Mouse (Mus musculus) megakaryocyte progenitor cell, adult 5-6 weeks (primary cell): ENCODE measurements around the gene Lamtor2. TPM values are rescaled to one million over a fixed set of nuclear protein-coding genes. Genes with fewer than 3 reads are reported as not detected.
"Not testable (repeated sequence)": the region's sequence is repeated elsewhere in the genome, so short reads cannot be mapped to it uniquely, and the experiment has no call there.

Source experiments
- ATAC-seq: replicated peaks from 2 replicates; pipeline ENCODE4 v1.8.0; 2016; ENCODE audit warnings: mild to moderate bottlenecking, moderate TSS enrichment, inconsistent platforms; ENCODE audit not compliant: poor library complexity
- total RNA-seq, 2 experiments: library from RNA; stranded (forward) in 1 of 2; stranded (reverse) in 1 of 2; fragments of 157-497, 149-512 nt in 1 of 2; fragments of 200-1000 nt in 1 of 2; gene quantifications; 2 replicates each; pipeline versions ENCODE4 v1.2.3 to v1.2.4; 2015 to 2017

Lamtor2 gene
- total RNA-seq (2015) (42.4 and 46.4 TPM in 2 replicates), total RNA-seq (2017) (93.9 and 115 TPM in 2 replicates)

DNA sequence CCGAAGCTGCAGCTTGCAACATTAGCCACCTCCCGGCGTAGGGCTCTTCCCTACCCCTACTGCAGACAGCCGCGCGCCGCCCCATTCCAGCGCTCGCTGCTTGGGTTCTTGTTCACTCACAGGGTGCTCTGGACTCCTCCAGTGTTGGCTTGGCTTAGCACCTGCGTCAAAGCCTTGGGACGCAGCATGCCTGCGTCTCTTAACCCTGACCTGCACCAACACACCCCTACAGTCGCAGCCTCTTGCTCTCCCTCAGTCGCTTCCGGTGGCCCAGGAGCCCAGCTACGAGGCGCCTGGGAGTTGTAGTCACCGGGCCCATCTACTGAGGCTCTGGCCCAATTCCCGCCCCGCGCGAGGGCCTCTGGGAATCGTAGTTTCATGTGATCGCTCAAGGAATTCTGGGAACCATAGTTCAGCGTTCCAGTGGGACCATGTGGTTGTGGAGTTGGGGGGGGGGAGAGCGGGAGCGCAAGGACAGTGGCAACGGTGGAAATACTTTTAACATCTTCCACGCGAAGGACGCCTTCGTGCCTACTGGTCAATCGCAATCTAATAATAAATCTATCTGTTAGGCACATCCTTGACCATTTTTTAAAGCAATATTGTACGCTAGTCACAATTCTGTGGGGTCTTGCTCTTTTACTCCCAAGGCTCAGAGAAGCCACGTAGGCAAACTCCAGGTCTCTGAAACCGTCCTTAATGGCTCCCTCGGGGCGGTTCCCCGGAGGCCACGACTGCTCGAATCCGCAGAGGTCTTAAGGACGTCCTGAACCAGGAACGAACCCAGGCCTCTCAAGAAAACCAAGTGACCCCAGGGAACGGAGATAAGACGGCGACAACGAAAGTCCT lies at the start of gene Lamtor2:
TSS of gene Lamtor2 (minus strand) at position 399 of the 849 bp plus-strand sequence.
- ATAC-seq = peak; percentile 83

DNA sequence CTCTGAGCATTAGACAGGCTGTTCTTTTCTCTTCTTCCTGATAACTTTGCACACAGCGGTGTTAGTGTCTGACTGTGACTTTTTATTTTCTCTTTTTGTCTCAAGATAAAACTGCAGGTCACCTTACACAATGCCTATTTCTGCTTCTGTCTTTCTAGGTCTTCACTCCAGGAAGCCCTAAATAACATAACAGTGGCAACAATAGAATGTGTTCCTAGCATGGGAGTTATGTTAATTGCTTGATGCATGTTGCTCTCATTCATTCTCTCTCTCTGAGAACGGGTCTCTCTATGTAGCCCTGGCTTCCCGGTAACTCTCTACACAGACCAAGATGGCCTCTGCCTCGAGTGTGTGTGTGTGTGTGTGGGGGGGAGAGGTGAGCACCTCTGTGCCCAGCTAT lies 49.6 kb upstream of the Lamtor2 start:
- ATAC-seq = no peak

DNA sequence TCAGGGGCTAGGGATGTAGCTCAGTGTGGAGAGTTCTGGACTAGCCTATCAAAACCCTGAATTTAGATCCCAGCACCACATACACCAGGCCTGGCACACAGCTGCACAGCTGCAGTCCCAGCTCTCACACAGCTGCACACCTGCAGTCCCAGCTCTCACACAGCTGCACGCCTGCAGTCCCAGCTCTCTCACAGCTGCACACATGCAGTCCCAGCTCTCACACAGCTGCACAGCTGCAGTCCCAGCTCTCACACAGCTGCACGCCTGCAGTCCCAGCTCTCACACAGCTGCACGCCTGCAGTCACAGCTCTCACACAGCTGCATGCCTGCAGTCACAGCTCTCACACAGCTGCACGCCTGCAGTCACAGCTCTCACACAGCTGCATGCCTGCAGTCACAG lies 43.7 kb upstream of the Lamtor2 start:
- ATAC-seq = not testable (repeated sequence)

DNA sequence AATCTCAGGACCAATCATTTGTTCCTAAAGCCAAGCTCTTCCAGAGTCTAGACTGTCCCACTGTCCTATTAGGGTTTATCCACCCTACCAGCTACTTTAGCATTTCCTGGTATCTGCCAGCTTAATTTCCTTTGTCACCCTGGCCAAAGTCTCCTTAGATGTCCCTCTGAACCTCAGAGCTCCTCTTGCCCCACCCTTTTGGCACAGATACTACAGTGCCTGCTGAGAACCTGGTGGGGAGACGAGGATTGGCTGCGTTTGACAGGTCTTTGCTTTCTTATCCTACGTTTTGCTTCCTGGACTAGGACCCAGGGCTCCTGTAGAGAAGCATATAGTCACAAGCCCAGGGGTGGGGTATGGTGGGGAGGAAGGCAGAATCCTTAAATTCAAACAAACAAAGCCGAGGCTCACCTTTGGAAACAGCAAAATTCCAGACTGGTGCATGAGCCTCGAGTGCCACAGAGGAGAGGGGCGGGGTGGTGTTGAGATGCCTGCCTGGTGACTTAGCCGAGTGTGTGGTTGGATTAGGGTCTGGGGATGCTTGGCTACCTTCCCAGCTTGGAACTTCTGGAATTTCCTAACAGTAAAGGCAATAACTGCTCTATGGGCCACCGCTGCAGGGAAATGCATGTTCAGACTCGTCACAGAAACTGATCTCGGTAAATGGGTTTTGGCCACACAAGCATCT lies 41.2 kb upstream of the Lamtor2 start:
- ATAC-seq = 0 out of 2 replicates have a peak, but pooled peaks have one; percentile 9

DNA sequence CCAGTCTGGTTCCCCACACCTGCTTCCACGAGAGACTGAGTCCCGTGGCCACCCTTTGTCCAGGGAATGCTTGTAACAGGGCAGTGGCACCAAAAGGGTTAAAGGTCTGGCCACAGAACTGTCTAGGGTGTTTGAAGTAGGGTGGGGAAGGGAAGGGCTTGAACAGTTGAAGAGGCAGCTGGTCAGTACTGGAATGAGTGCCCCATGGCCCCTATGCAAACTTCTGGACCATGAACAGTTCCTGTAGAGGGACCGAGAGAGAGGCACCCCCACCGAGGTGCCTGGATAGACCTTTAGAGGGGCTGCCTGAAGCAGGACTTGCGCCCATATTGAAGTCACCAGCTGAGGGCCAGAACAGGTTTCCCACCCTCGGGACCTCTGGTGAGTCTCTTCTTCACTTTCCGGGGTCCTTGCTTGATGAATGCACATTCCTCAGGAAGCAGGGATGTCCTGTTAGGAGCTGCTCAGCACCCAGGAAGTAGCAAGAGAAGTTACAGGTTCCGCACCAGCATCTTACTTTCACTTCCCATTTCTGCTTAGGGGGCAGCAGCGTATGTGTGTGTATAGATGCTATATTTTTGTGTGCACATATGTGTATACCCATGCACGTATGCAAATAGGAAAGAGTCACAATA lies 40.2 kb upstream of the Lamtor2 start:
- peak; percentile 48 for ATAC-seq

DNA sequence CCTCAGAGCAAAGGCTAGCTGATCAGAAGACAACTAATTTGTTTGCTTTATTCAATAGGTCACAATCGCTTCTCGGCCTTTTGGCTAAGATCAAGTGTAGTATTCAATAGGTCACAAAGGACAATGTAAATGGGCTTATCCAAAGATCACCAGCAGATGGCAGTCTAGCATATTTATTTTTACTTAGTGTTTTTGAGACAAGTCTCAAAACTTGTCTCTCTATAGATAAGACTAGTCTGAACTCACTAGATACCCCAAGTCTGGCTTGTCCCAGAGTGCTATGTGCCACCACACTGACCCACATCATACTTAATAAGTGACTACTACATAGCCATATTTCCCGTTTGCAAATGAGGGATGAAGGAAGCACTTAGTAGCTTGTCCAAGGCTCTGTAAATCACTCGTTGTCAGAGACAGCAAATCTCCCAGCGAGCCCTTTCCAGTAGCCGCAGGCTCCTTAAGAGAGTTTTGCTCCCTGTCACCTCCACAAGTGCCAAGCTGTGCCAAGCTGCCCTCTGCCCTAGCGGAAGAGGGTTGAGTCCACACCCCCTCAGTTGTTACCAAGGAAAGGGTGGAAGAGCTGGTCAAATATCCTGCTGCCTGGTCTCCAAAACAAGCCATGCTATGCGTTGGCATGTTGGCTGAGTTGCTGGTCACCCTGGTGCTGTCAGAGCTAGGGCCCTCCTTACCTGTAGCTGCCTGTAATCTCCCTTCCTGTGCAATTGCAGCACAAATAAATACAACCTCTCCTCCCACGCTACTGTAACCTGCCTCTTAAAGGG lies 39.3 kb upstream of the Lamtor2 start:
- ATAC-seq = peak; percentile 72

DNA sequence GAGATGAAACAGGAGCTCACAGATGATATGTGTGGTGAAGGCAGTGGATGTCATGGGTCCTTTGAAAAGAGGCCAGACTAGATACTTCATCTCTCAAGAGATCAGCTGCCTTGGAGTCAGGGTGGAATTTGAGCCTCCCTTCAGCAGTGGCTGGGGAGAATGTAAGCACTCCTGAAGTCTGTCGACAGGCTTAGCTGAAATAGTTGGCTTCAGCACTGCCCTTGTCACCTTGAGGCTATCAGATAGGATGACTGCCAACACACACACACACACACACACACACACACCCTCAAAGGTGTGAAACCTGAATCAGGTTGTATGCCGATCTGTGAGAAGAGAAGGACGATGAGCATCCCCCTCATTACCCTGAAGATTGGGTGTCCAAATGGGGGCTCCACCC lies 38.2 kb upstream of the Lamtor2 start:
- no peak for ATAC-seq

DNA sequence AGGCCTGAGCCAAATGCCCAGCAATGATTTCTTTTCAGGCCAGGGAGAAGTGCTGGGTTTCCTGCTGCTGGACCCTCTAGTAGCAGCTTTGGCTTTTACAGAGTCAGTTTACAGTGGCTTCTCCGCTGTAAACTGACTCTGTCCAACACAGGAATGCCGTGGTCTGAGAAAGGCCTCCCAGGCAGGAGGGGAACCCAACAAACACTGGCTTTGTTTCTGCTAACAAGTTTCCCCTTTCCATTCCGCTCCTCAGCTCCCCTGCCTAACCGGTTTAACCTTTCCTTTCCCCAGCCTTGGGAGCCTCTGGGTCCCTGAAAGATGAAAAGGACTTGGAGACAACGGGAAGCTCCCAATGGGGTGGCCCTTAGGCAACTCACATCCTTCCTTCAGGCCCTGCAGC lies 37.4 kb upstream of the Lamtor2 start:
- ATAC-seq = no peak

DNA sequence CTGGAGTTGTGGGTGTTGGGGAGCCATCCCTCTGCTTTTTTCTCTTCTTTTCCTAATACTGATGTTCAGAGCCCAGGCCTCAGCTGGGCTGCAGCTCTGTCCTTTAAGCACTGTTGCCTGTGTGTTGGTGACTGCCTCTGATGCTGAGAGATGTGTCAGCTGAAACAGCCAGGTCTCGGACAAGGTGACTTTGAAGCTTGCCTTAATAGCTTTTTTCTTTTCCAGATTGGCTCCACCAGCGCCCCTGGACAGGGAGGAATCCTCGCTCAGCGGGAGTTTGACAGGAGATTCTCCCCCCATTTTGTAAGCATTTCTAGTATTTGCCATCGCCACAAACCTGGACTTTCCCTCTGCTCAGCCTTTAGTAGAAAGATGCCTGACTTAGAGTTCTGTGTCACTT lies 33.8 kb upstream of the Lamtor2 start:
- ATAC-seq = no peak

DNA sequence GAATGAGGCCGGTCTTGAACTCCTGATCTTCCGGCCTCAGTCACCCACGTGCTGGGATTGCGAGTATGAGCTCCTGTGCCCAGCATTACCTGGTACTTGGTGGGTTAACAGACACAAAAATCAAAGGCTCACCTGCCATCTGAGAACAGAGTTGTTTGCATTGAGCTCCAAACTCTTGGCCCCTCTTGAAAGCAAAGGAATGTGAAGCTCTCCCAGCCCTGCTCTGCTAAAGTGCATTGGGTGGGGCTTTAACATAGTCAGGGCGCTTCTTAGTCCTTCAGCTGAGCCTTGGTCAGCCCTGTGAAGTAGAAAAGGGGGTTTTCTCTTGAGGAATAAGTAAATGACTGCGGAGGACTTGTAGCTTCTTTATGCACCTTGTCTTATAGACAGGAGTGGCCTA lies 32.9 kb upstream of the Lamtor2 start:
- ATAC-seq = no peak

DNA sequence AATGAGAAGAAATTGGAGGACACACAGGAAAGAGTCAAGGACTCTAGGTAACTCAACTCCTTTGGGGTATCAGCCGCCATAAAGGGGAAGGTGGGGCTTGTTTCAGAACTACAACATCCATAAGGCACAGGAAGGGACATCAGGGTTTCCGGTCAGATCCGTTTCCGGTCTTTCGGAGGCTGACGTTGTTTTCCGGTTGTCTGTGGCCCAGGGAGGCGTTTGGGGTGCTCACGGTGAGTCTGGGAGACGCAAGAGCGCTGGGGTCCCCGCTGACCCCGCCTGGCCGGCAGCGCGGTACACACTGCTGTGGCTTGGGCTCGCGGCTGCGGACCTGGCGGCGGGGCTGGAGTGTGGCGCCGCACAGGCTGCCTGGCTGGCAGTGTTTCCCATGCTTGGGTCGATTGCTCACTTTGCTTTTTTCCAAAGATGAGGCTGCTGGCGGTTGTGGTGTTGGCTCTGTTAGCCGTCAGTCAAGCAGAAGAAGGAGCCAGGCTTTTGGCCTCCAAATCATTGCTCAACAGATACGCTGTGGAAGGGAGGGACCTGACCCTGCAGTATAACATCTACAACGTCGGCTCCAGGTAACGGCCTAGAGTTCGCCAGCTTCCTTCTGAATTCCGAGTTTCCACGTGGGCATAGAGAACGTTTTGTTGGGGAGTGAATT lies 26.7 kb upstream of the Lamtor2 start:
- ATAC-seq = peak; percentile 99

DNA sequence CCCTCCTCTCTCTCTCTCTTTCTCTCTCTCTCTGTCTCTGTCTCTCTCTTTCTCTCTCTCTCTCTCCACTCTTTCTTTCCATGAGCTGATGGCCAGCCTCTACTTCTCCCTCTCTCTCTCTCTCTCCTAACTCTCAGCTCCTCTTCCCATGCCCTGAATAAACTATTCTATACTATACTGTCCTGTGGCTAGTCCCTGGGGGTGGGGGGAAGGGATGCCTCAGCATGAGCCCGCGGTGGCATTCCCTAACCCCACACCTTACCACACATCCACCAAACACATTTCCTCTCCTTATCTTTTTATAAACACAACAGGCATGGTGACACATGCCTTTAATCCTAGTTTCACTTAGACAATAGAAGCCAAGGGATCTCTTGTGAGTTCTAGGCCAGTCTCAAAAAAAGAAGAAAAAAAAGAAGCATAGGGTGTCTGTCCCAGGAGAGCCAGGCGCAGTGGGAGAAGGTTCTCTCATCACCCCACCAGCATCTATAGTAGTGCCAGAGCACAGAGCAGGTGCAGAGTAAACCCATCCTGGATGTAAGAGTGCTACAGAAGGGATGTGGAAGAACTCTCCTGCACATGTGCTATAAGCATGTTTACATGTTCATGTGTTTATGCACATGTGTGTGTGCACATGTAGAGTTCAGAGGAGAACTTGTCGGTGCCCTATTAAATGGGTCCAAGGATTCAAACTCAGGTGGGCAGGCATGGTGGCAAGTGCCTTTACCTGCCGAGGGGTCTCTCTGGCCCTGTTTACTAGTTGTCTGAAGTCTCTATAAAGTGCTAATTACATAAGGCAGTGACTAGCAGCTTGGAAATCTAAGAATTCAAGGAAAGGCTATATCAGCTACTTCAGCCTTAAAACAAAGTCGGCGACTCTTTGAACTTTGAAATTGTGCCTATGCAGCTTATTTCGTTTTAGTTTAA lies 25.9 kb upstream of the Lamtor2 start:
- no peak for ATAC-seq

DNA sequence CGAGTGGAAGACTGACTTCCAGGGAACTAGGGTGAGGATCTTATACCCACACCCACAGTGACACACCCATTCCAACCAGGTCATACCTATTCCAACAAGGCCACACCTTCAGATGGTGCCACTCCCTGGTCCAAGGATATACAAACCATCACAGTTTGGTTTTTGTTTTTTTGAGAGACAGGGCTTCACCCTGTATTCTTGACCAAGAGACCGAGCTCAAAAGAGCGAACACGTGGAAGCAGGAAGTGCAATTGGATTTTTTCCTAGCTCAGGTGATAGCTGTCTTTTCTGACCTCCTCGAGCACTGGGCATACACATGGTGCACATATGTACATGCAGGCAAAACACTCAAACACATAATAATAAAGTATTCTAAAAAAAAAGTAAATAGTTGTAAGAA lies 25.0 kb upstream of the Lamtor2 start:
- ATAC-seq = not testable (repeated sequence)

DNA sequence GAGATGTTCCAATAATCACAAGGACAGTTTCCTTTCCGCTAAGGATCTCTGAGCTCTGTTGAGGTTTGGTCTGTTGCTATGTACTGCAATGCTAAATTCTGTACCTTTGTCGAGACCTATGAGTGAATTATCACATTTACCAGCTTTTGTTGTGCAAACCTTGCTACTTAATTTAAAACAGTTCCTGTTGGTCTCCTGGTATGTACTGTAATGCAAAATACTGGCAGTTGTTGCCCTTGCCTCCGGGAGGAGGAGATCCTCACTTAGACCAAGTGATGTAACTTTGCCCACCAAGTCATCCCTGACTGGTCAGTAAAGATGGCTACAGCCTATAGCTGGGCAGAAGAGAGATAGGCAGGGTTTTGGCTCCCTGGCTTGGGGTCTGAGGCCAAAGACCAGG lies 22.7 kb upstream of the Lamtor2 start, which contains the start of gene Ssr2:
TSS of gene Ssr2 (plus strand) at position 337 of the 400 bp plus-strand sequence.
- no peak for ATAC-seq

DNA sequence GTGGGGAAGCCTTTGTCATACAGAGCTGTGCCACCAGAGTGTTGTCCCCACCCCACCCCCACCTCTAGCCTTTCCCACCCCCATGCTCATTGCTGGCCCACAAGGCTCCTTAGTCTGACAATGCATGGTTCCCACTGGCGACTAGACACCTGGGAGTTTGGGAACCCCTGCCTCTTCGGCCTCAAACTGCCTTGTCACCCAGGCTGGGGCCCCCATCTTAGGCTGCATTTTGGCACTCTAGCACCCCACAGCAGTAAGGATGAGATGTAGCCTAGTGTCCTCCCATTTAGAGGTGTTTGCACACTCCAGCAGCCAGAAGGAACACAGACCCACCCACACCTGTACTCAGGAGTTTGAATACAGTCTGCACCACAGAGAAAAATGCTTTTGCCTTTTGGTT lies 20.9 kb upstream of the Lamtor2 start:
- no peak for ATAC-seq

DNA sequence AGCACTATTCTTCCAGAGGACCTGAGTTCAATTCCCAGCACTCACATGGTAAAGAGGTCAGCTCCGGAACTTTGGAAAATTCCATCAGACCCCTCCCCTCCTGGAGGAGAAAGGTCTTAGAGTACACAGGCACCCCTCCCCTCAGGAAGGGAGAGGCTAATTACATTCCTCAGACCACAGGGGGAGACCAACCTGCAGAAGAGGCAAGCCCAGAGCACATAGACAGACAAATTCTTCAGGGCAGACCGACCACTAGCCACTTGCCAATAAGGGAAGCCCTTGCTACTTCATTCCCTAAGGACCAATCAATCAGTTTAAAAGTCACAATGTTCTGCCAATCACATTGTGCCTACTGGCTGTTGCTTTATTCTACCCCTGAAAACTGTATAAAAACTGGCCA lies 20.0 kb upstream of the Lamtor2 start:
- ATAC-seq = no peak

DNA sequence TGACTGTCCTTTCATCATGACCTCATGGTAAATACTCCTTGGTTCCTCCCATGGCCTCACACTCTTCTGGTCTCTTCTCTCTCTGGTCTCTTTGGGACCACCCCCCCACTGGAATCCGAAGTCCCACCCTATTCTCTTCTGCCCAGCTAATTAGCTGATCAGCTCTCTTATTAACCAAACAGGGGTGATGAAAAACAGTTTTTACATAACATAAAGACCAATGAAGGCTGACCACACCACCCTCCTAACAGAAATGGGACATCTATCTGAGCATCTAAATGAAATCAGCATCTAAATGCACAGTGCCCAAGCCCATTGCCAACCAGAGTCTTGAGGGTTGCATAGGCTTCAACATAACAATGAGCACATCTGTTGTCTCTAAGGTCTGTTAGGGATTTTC lies 19.0 kb upstream of the Lamtor2 start:
- ATAC-seq = no peak

DNA sequence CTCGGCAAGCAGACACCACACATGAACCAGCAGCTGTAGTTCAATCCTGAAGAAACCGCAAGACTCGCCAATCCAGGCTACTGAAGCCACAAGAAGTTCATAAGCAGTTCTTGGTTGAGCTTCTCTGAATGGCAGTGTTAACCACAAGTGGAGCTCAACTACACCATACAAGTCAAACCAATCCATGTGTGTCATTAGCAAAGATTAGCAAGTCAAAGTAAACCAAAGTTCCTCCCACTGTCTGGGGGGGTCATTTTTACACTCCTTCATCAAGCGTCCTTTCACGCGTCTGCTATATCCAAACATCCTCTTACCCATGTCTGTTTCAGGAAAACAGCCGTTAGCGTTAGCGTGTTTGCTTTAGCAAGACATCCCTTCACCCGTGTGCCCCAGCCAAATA lies 17.5 kb upstream of the Lamtor2 start:
- ATAC-seq = no peak

DNA sequence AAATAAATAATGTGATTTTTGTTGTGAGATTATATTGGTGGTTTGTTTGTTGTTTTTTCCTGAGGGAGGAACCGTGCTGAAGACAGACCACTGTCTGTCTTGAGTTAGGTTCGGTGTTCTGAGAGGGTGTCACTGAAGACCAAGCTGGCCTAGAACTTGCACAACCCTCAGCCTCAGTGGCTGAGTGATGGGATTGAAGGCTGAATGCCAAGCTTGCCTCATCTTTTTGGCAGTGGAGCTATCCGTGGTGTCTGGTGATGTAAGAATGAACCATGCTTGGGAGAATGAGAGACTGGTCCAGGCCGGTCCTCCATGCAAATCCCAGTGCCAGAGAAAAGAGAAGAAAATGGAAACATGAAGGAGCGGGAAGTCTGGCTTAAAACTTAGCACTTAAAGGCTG lies 16.8 kb upstream of the Lamtor2 start:
- ATAC-seq = no peak
